Mouse (Mus musculus) forebrain, embryonic 15.5 days (tissue): ENCODE measurements around the gene Srcap. TPM values are rescaled to one million over a fixed set of nuclear protein-coding genes. Genes with fewer than 3 reads are reported as not detected.
"Not testable (repeated sequence)": the region's sequence is repeated elsewhere in the genome, so short reads cannot be mapped to it uniquely, and the experiment has no call there.

ENCODE experiments used
- ATAC-seq: fragments of 200-750 bp; cut with Nextera tagmentation; replicated peaks from 2 replicates; pipeline ENCODE4 v1.8.0; 2017; ENCODE audit warnings: mild to moderate bottlenecking, moderate TSS enrichment, moderate library complexity
- H3K27ac ChIP-seq: fragments of 300-500 bp; sonication (generic); replicated peaks from 2 replicates; pipeline ENCODE4 v1.5.1; 2015; ENCODE audit warnings: mild to moderate bottlenecking, inconsistent platforms
- H3K27me3 ChIP-seq: fragments of 300-500 bp; sonication (generic); 2 replicates; pipeline ENCODE4 v1.6.1; 2015; ENCODE audit warnings: inconsistent platforms
- H3K36me3 ChIP-seq: fragments of 300-500 bp; sonication (generic); 2 replicates; pipeline ENCODE4 v1.6.1; 2015; ENCODE audit warnings: mild to moderate bottlenecking, inconsistent platforms
- H3K4me1 ChIP-seq: fragments of 300-500 bp; sonication (generic); 2 replicates; pipeline ENCODE4 v1.6.1; 2015; ENCODE audit warnings: inconsistent platforms
- H3K4me2 ChIP-seq: fragments of 300-500 bp; sonication (generic); replicated peaks from 2 replicates; pipeline ENCODE4 v1.6.1; 2015; ENCODE audit warnings: mild to moderate bottlenecking, inconsistent platforms
- H3K4me3 ChIP-seq: fragments of 300-500 bp; sonication (generic); 2 replicates; pipeline ENCODE4 v1.5.1; 2015; ENCODE audit warnings: mild to moderate bottlenecking, inconsistent platforms
- H3K9ac ChIP-seq: fragments of 300-500 bp; sonication (generic); replicated peaks from 2 replicates; pipeline ENCODE4 v1.6.1; 2015; ENCODE audit warnings: mild to moderate bottlenecking, inconsistent platforms
- H3K9me3 ChIP-seq: fragments of 300-500 bp; sonication (generic); 2 replicates; pipeline ENCODE4 v1.6.1; 2016; ENCODE audit warnings: inconsistent platforms
- WGBS: fragments of 180-500 bp; shearing (Covaris S2); methylation state at CpG from one replicate; pipeline ENCODE4 v1.1.7; 2015; ENCODE audit warnings: mixed read lengths; 5-methylcytosine and 5-hydroxymethylcytosine counted together
- polyA plus RNA-seq: library from polyadenylated mRNA; unstranded; fragments of >200 nt; fragmentation: Nextera tagmentation; extraction: Ambion mirVana; gene quantifications from 2 replicates; pipeline ENCODE4 v1.2.1, GENCODE M21; 2015

The Srcap gene
- polyA plus RNA-seq, 1 experiment from 2014 or later, result 54.1 TPM

DNA sequence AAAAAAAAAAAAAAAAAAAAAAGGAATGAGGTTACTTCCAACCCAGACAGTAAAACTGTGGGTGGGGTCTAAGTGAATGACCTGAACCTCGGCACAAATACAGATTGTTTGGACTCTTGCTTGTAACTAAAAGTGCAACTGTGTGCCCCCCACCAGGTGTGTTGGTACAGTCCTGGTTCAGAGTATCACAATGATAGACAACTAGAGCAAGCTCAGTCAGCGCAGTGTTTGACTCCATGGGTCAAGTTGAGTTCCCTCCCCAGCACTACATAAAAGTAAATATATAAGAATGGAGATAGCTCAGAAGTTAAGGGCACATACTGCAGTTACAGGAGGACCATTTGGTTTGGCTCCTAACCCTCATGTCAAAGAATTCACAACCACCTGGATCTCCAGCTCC is 14.4 kb upstream of the Srcap start:
- Histone ChIP-seq H3K36me3 (no peaks in the 10 kb centered on the region; the same call in 1 of the 2 replicates), H3K4me3 (no peak overlapping the region), H3K4me2 (no peak overlapping the region), H3K4me1 (no peaks in the 10 kb centered on the region), H3K9ac (no peak overlapping the region), H3K27me3 (no peaks in the 10 kb centered on the region), H3K9me3 (no peaks in the 10 kb centered on the region), H3K27ac (no peak overlapping the region)
- 90% methylated on average over 2 of the region's 2 CpGs for WGBS
- no peak for ATAC-seq

DNA sequence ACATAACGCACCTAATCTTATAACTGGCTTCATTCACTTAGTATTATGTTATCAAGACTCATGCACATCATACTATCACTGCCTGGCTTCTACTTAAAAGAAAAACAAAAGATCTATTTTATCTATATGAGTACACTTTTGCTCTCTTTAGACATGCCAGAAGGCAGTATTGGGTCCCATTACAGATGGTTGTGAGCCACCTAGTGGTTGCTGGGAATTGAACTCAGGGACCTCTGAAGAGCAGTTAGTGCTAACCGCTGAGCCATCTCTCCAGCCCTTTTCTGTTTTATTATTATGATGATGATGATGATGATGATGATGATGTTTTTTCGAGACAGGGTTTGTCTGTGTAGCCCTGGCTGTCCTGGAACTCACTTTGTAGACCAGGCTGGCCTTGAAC is 13.4 kb upstream of the Srcap start:
- H3K27ac ChIP-seq, result no peak overlapping the region
- no peaks in the 10 kb centered on the region for H3K9me3 ChIP-seq
- no peaks in the 10 kb centered on the region for H3K36me3 ChIP-seq
- H3K27me3 ChIP-seq, result no peaks in the 10 kb centered on the region
- H3K4me3 ChIP-seq, result no peak overlapping the region
- H3K4me1 ChIP-seq, result no peaks in the 10 kb centered on the region
- no peak overlapping the region for H3K4me2 ChIP-seq
- 44% methylated on average over 3 of the region's 3 CpGs for WGBS
- no peak overlapping the region for H3K9ac ChIP-seq
- no peak for ATAC-seq

DNA sequence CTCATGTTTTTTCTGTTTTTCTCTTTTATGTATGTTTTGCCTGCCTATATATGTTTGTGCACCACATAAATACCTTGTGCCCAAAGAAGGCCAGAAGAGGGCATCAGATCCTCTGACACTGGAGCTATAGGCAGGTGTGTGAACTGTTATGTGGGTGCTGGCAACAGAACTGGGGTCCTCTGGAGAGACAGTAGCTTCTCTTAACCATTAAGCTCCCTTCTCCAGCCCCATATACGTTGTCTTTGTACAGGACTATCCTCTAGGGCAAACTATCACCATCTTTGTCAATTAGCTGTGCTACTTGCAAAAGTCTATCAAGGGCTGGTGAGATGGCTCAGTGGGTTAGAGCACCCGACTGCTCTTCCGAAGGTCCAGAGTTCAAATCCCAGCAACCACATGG is 3.5 kb upstream of the Srcap start:
- ATAC-seq, result no peak
- Histone ChIP-seq H3K27me3 (no peaks in the 10 kb centered on the region), H3K9ac (no peak overlapping the region), H3K36me3 (no peaks in the 10 kb centered on the region), H3K4me3 (no peak overlapping the region), H3K9me3 (no peaks in the 10 kb centered on the region), H3K27ac (no peak overlapping the region), H3K4me2 (no peak overlapping the region), H3K4me1 (peaks cover 11% of the 10 kb centered on the region)
- WGBS, result 95% methylated on average over 3 of the region's 3 CpGs

DNA sequence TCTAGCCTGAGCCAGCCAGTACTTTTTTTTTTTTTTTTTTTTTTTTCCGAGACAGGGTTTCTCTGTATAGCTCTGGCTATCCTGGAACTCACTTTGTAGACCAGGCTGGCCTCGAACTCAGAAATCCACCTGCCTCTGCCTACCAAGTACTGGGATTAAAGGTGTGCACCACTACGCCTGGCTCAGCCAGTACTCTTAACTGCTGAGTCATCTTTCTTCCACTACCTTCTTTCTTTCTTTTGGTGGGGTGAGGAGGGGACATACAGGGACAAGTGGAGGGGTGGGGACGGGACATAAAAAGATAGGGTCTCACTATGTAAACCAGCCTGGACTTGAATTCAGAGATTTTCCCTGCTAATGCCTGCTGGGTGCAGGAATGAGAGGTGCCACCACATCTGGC is 2.0 kb upstream of the Srcap start:
- not testable (repeated sequence) for H3K4me2 ChIP-seq, H3K27me3 ChIP-seq, H3K9me3 ChIP-seq, H3K36me3 ChIP-seq, H3K27ac ChIP-seq, H3K9ac ChIP-seq, H3K4me3 ChIP-seq, ATAC-seq
- peaks cover 26% of the 10 kb centered on the region for H3K4me1 ChIP-seq
- WGBS, result 93% methylated on average over 4 of the region's 4 CpGs

DNA sequence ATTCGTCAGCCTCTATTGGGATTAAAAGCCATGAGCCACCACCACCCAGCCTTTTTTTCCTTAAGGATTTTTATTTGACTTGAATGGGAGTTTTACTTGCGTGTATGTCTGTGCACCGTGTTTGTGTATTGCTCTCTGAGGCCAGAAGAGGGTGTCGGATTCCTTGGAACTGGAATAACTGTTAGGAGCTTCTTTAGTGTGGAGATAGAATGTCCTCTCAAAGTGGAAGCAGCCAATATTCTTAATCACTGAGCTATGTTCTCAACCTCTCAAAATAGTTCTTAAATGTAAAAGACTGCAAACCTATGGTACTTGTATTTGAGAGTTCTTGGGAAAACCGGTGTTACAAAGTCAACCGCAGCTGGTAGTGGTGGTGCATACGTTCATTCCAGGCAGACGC is 542 bp upstream of the Srcap start:
- H3K9me3 ChIP-seq, result no peaks in the 10 kb centered on the region
- peak overlapping the region; percentile 99 for H3K27ac ChIP-seq
- ATAC-seq, result no peak
- no peaks in the 10 kb centered on the region for H3K27me3 ChIP-seq
- H3K4me1 ChIP-seq, result peaks cover 26% of the 10 kb centered on the region
- WGBS, result 34% methylated on average over 8 of the region's 8 CpGs
- H3K4me3 ChIP-seq, result peak overlapping the region; percentile 89
- H3K4me2 ChIP-seq, result peak overlapping the region; percentile 57
- peaks cover 13% of the 10 kb centered on the region for H3K36me3 ChIP-seq
- H3K9ac ChIP-seq, result peak overlapping the region; percentile 91

DNA sequence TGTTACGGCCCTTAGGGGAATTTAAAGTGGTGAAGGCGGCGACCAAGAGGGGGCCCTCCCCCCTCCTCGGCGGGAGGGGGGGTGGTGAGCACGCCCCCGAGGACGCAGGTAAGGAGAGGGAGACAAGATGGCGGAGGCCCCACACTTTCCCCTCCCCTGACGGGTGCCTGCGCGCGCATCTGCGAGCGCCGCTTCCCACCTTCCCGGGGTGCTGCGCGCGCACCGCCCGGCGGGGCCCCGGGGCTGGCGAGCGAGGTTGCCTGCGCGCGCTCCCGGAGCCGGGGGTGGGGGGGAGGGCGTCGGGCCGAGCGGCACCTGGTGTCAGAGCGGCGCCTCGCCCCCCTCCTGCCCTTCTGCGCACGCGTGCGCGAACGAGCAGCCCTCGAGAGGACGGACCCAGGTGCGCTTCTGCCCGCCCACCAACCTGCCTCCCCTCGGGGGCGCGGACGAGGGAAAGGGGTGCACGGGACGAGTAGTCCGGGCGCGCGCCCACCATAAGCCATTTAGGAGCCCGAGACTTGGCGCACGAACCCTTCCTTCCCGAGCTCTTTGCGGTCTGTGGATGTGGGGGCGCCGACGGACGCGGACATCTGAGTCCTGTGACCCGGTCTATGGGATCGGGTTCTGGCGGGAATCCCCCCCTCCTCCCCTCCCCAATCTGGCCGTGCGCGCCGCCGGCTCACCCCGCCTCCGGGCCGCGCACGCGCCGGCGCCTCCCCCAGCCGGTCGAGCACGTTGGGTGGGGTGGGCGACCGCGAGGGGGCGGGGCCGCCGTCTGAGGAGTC is 640 bp downstream of the Srcap start:
- Histone ChIP-seq H3K36me3 (peaks cover 25% of the 10 kb centered on the region), H3K9ac (peak overlapping the region; percentile 91), H3K27ac (peak overlapping the region; percentile 99), H3K9me3 (no peaks in the 10 kb centered on the region), H3K4me3 (peak overlapping the region; percentile 89), H3K4me2 (peak overlapping the region; percentile 57), H3K27me3 (no peaks in the 10 kb centered on the region), H3K4me1 (peaks cover 26% of the 10 kb centered on the region)
- WGBS, result under 1% methylated on average over 89 of the region's 93 CpGs
- ATAC-seq, result peak; percentile 83

DNA sequence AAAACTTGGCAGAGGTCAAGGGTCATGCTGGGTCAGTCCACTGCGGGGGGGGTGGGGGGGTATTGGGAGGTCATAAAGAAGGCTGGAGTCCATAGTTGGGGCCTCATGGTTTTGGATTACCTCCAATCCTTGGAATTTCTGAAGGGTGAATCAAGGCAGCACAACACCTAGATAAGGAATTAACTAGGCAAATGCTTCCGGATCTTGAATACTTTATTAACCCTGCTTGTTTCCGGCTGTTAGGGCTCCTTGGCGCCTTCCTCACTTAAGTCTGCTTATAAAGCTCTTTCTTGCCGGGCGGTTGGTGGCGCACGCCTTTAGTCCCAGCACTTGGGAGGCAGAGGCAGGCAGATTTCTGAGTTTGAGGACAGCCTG is 1.2 kb downstream of the Srcap start:
- peak overlapping the region; percentile 57 for H3K4me2 ChIP-seq
- H3K27ac ChIP-seq, result peak overlapping the region; percentile 99
- H3K36me3 ChIP-seq, result peaks cover 31% of the 10 kb centered on the region
- ATAC-seq, result no peak
- peaks cover 26% of the 10 kb centered on the region for H3K4me1 ChIP-seq
- WGBS, result 38% methylated on average over 8 of the region's 8 CpGs
- no peaks in the 10 kb centered on the region for H3K27me3 ChIP-seq
- peak overlapping the region; percentile 89 for H3K4me3 ChIP-seq
- no peaks in the 10 kb centered on the region for H3K9me3 ChIP-seq
- H3K9ac ChIP-seq, result peak overlapping the region; percentile 91

DNA sequence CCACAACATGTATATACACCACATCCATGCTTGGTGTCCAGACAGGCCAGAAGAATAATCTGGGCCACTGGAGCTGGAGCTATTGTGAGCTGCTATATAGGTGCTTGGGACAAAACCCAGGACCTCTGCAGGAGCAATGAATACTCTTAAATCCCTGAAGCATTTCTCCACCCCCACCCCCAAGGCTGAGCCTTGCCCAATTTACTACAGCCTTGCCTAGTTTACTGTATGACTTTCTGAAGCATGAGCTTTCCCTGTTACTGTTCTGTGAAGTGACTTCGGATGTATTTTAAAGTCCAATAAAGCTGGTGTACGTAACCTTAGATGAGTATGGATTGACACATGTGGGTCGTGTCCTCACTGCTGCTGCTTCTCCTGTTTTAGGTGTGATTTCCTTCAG is 2.0 kb downstream of the Srcap start:
- ATAC-seq, result no peak
- H3K36me3 ChIP-seq, result peaks cover 36% of the 10 kb centered on the region
- whole genome bisulfite sequencing, result 81% methylated on average over 3 of the region's 3 CpGs
- H3K4me1 ChIP-seq, result peaks cover 26% of the 10 kb centered on the region
- H3K27ac ChIP-seq, result 0 out of 2 replicates have a peak overlapping the region, but pooled peaks have one; percentile 0
- peak overlapping the region; percentile 57; the same call in 1 of the 2 replicates for H3K4me2 ChIP-seq
- H3K27me3 ChIP-seq, result no peaks in the 10 kb centered on the region
- H3K9ac ChIP-seq, result no peak overlapping the region
- H3K9me3 ChIP-seq, result no peaks in the 10 kb centered on the region
- H3K4me3 ChIP-seq, result peak overlapping the region; percentile 89

DNA sequence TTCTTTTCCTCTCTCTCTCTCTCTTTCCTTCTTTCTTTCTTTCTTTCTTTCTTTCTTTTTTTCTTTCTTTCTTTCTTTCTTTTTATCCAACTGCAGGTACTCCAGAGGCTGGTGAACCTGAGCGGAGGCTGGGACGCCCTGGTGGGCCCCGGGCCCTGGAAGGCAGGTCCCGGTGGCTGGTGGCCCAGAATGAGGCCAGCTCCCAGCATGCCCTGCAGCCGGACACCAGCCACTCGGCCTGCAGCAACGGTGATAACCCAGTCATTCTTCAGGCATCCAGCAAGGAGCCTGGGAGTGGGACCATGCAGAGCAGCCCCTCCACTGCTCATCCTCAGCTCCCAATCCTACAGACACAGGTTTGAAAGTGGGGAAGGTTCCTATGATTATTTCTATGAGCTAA is 4.1 kb downstream of the Srcap start:
- H3K4me3 ChIP-seq, result no peak overlapping the region
- ATAC-seq, result no peak
- peaks cover 53% of the 10 kb centered on the region for H3K36me3 ChIP-seq
- no peaks in the 10 kb centered on the region for H3K9me3 ChIP-seq
- 88% methylated on average over 7 of the region's 7 CpGs for WGBS
- no peak overlapping the region for H3K9ac ChIP-seq
- H3K4me1 ChIP-seq, result peaks cover 26% of the 10 kb centered on the region
- H3K27me3 ChIP-seq, result no peaks in the 10 kb centered on the region
- no peak overlapping the region for H3K27ac ChIP-seq
- H3K4me2 ChIP-seq, result no peak overlapping the region

DNA sequence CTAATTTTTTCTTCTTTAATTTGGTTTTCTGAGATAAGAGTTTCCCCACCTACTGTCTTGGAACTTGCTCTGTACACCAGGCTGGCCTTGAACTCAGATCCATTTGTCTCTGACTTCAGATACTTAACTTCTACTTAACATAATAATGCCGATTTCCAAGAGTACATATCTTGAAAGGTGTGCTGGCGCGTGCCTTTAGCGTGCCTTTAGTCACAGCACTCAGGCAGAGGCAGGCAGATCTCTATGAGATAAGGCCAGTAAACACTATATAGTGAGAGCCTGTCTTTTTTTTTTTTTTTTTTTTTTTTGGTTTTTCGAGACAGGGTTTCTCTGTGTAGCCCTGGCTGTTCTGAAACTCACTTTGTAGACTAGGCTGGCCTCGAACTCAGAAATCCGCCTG is 4.6 kb downstream of the Srcap start:
- Histone ChIP-seq H3K4me3 (no peak overlapping the region), H3K9ac (no peak overlapping the region), H3K27me3 (no peaks in the 10 kb centered on the region), H3K9me3 (no peaks in the 10 kb centered on the region), H3K36me3 (peaks cover 58% of the 10 kb centered on the region), H3K4me1 (peaks cover 22% of the 10 kb centered on the region), H3K27ac (no peak overlapping the region), H3K4me2 (no peak overlapping the region)
- ATAC-seq, result no peak
- 84% methylated on average over 7 of the region's 7 CpGs for WGBS

DNA sequence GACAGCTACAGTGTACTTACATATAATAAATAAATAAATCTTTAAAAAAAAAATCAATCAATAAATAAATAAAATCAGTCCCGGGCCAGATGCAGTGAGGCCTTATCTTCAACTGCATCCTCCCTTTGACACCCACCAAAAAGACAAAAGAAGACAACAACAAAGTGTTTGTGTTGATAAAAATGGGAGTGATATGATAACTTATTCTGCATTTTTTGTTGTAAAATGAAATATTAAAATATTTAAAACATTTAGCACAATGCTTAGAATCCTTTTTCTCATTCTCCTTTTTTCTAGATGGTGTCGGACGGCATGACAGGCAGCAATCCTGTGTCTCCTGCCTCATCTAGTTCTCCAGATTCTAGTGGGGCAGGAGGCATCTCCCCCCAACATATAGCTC is 7.5 kb downstream of the Srcap start, which contains the start of gene Gm42715:
TSS of gene Gm42715 (plus strand) at position 301 of the 400 bp plus-strand sequence.
- no peak within 1 kb of the TSS for H3K9ac ChIP-seq
- no peaks in the 10 kb centered on the region for H3K27me3 ChIP-seq
- H3K27ac ChIP-seq, result no peak within 1 kb of the TSS
- H3K4me3 ChIP-seq, result no peak within 1 kb of the TSS
- peaks cover 5% of the 10 kb centered on the region; the same call in 1 of the 2 replicates for H3K4me1 ChIP-seq
- no peak for ATAC-seq
- H3K9me3 ChIP-seq, result no peaks in the 10 kb centered on the region
- H3K36me3 ChIP-seq, result peaks cover 87% of the 10 kb centered on the region
- 95% methylated on average over 3 of the region's 3 CpGs for WGBS
- H3K4me2 ChIP-seq, result no peak within 1 kb of the TSS

DNA sequence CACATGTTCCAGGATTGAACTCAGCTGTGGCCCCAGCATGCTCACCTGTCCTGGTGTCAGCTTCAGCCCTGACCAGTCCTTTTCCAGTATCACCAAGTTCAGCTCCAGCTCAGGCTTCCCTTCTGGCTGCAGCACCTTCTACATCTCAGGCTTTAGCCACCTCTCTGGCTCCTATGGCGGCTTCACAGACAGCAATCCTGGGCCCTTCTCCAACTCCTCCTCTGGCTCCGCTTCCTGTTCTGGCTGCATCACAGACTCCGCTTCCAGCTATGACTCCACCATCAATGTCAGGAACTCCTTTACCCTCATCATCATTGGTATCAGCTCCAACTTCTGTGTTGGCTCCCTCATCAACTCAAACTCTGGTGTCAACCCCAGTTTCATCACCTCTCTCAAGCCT is 29.9 kb downstream of the Srcap start:
- Histone ChIP-seq H3K27me3 (no peaks in the 10 kb centered on the region), H3K27ac (no peak overlapping the region), H3K9me3 (no peaks in the 10 kb centered on the region), H3K9ac (no peak overlapping the region), H3K36me3 (peaks cover 93% of the 10 kb centered on the region), H3K4me3 (no peak overlapping the region), H3K4me2 (no peak overlapping the region), H3K4me1 (no peaks in the 10 kb centered on the region)
- WGBS, result 89% methylated on average over 3 of the region's 3 CpGs
- no peak for ATAC-seq
